Mouse (Mus musculus): Measurements from ENCODE around the gene Cdh13.

- TF ChIP-seq POLR2A (IDR thresholded peaks at IDR 0.05; ENCODE audit: extremely low read depth, insufficient read depth, low read length), result no peak
- TF ChIP-seq CTCF (IDR thresholded peaks at IDR 0.05; ENCODE audit: extremely low read depth, insufficient read depth, low read length), result no peak
These were observed 47.9 kb upstream of the Cdh13 start for GRCm38 (mm10) chr8:118235626-118236025.

Data from cortical plate, adult 2 months (tissue).